ENCODE assay signal across 8 mouse cellular contexts in genomic region chr3:103967861-103968691, GRCm38 (mm10). TPM values are rescaled to one million over a fixed set of nuclear protein-coding genes. Genes with fewer than 3 reads are reported as not detected.
DNase-seq lines count a peak whose midpoint lies in the region; ATAC-seq and TF ChIP-seq lines count a peak whose summit lies in the region.

Gene Phtf1, plus strand, starts transcription at chr3:103968110.

- peak within 1 kb of the TSS; percentile 95 for H3K27ac ChIP-seq in heart, embryonic 12.5 days (ENCODE audit: poor library complexity, severe bottlenecking)
- H3K27ac ChIP-seq in kidney, postnatal 0 days, result peak within 1 kb of the TSS; percentile 94
- H3K27ac ChIP-seq in liver, embryonic 11.5 days (ENCODE audit: low read depth, low read length), result peak within 1 kb of the TSS; percentile 93
- peak within 1 kb of the TSS; percentile 94 for H3K27ac ChIP-seq in stomach, embryonic 14.5 days (ENCODE audit: low read length)

- TF ChIP-seq CTCF in kidney, postnatal 0 days (IDR thresholded peaks at IDR 0.05; ENCODE audit: low read depth), result no peak

- peak within 1 kb of the TSS; percentile 85 for H3K4me3 ChIP-seq in heart, embryonic 12.5 days
- peak within 1 kb of the TSS; percentile 79 for H3K4me3 ChIP-seq in kidney, postnatal 0 days (replicated peaks; ENCODE audit: low read depth, low read length)
- peak within 1 kb of the TSS; percentile 92 for H3K4me3 ChIP-seq in liver, embryonic 11.5 days (ENCODE audit: low read depth, low read length)
- peak within 1 kb of the TSS; percentile 68 for H3K4me3 ChIP-seq in stomach, embryonic 14.5 days (ENCODE audit: low read depth, low read length)

- ATAC-seq in erythroblast, adult 5-6 weeks (replicated peaks; ENCODE audit: low FRiP score, poor library complexity, severe bottlenecking), result peak; percentile 97
- ATAC-seq in heart, embryonic 12.5 days (ENCODE audit: insufficient number of reproducible peaks, low FRiP score), result peak; percentile 96
- peak; percentile 98 for ATAC-seq in kidney, postnatal 0 days (replicated peaks; ENCODE audit: low FRiP score, low read depth)
- peak; percentile 96 for ATAC-seq in liver, embryonic 11.5 days (replicated peaks; ENCODE audit: low FRiP score)
- peak; percentile 95 for ATAC-seq in stomach, embryonic 14.5 days (ENCODE audit: insufficient number of reproducible peaks, insufficient read depth, low FRiP score, low read depth)

- peaks cover 12% of the 10 kb centered on the region for H3K36me3 ChIP-seq in heart, embryonic 12.5 days
- 0 out of 2 replicates have a peak, but pooled peaks cover 3% of the 10 kb centered on the region for H3K36me3 ChIP-seq in kidney, postnatal 0 days (ENCODE audit: insufficient read depth, low read length)
- H3K36me3 ChIP-seq in liver, embryonic 11.5 days (ENCODE audit: control insufficient read depth, insufficient read depth, low read length), result peaks cover 4% of the 10 kb centered on the region; the same call in 1 of the 2 replicates
- H3K36me3 ChIP-seq in stomach, embryonic 14.5 days (ENCODE audit: control insufficient read depth, insufficient read depth, low read length), result peaks cover 12% of the 10 kb centered on the region

- no peaks in the 10 kb centered on the region for H3K9me3 ChIP-seq in heart, embryonic 12.5 days (replicated peaks)
- no peaks in the 10 kb centered on the region for H3K9me3 ChIP-seq in kidney, postnatal 0 days (replicated peaks; ENCODE audit: low read length)
- no peaks in the 10 kb centered on the region for H3K9me3 ChIP-seq in liver, embryonic 11.5 days (ENCODE audit: control insufficient read depth, low read length)
- H3K9me3 ChIP-seq in stomach, embryonic 14.5 days (ENCODE audit: control insufficient read depth, low read depth, low read length), result no peaks in the 10 kb centered on the region

- WGBS in heart, embryonic 12.5 days, result under 1% methylated on average over 70 of the region's 70 CpGs
- WGBS in kidney, postnatal 0 days, result under 1% methylated on average over 70 of the region's 70 CpGs
- WGBS in liver, embryonic 11.5 days, result under 1% methylated on average over 70 of the region's 70 CpGs
- WGBS in stomach, embryonic 14.5 days, result under 1% methylated on average over 57 of the region's 70 CpGs

- H3K4me1 ChIP-seq in heart, embryonic 12.5 days (replicated peaks), result peaks cover 9% of the 10 kb centered on the region
- H3K4me1 ChIP-seq in kidney, postnatal 0 days (replicated peaks; ENCODE audit: insufficient read depth, low read length), result peaks cover 8% of the 10 kb centered on the region; the same call in 1 of the 2 replicates
- peaks cover 8% of the 10 kb centered on the region; the same call in 1 of the 2 replicates for H3K4me1 ChIP-seq in liver, embryonic 11.5 days (replicated peaks; ENCODE audit: control insufficient read depth, insufficient read depth, low read length)
- H3K4me1 ChIP-seq in stomach, embryonic 14.5 days (ENCODE audit: control insufficient read depth, insufficient read depth, low read length), result 0 out of 2 replicates have a peak, but pooled peaks cover 2% of the 10 kb centered on the region

- peak within 1 kb of the TSS; percentile 83 for H3K4me2 ChIP-seq in heart, embryonic 12.5 days
- peak within 1 kb of the TSS; percentile 84 for H3K4me2 ChIP-seq in kidney, postnatal 0 days (ENCODE audit: low read length)
- peak within 1 kb of the TSS; percentile 92 for H3K4me2 ChIP-seq in liver, embryonic 11.5 days
- peak within 1 kb of the TSS; percentile 61 for H3K4me2 ChIP-seq in stomach, embryonic 14.5 days (replicated peaks; ENCODE audit: low read depth, low read length)

- no peaks in the 10 kb centered on the region for H3K27me3 ChIP-seq in heart, embryonic 12.5 days (replicated peaks)
- no peaks in the 10 kb centered on the region for H3K27me3 ChIP-seq in kidney, postnatal 0 days (ENCODE audit: insufficient read depth, low read length)
- no peaks in the 10 kb centered on the region for H3K27me3 ChIP-seq in liver, embryonic 11.5 days (replicated peaks; ENCODE audit: control insufficient read depth, insufficient read depth, low read length)
- no peaks in the 10 kb centered on the region for H3K27me3 ChIP-seq in stomach, embryonic 14.5 days (ENCODE audit: control insufficient read depth, insufficient read depth, low read length)

- peak; percentile 83 to 87 for DNase-seq in B cell, adult 2 months
- peak; percentile 92 for DNase-seq in brain, adult 2 months (ENCODE audit: low read depth, low spot score)
- DNase-seq in kidney, postnatal 0 days (ENCODE audit: low spot score), result peak; percentile 93
- peak; percentile 92 for DNase-seq in liver, embryonic 11.5 days (ENCODE audit: low spot score)
- DNase-seq in naive thymus-derived CD4-positive, alpha-beta T cell, adult 2 months (ENCODE audit: low read depth), result peak; percentile 81

- H3K9ac ChIP-seq in heart, embryonic 12.5 days, result peak within 1 kb of the TSS; percentile 92
- peak within 1 kb of the TSS; percentile 87 for H3K9ac ChIP-seq in kidney, postnatal 0 days (ENCODE audit: low read depth, low read length)
- H3K9ac ChIP-seq in liver, embryonic 11.5 days (ENCODE audit: low read depth, low read length), result peak within 1 kb of the TSS; percentile 93
- peak within 1 kb of the TSS; percentile 76 for H3K9ac ChIP-seq in stomach, embryonic 14.5 days (replicated peaks; ENCODE audit: low read depth, low read length)

RNA-seq across cellular contexts. Expression of gene Phtf1, which starts in this region (rescaled TPM):
- total RNA-seq in erythroblast, adult 5-6 weeks (2015; ENCODE audit: low replicate concordance), result 2.7 and 3.7 TPM in 2 replicates
- 5.6 and 21.0 TPM in 2 replicates for total RNA-seq in erythroblast, adult 5-6 weeks (2017; ENCODE audit: low replicate concordance)
- polyA plus RNA-seq in heart, embryonic 12.5 days (2016; fragmentation: Nextera tagmentation; extraction: Ambion mirVana), result 23.3 and 23.9 TPM in 2 replicates
- 21.8 TPM in 2 replicates for polyA plus RNA-seq in kidney, postnatal 0 days (2015; fragmentation: Nextera tagmentation; extraction: Ambion mirVana)
- polyA plus RNA-seq in liver, embryonic 11.5 days (2014; fragmentation: Nextera tagmentation; extraction: Ambion mirVana), result 19.7 and 20.8 TPM in 2 replicates
- 34.5 and 36.0 TPM in 2 replicates for polyA plus RNA-seq in stomach, embryonic 14.5 days (2014; fragmentation: Nextera tagmentation; extraction: Ambion mirVana)

Comparison
In these comparisons a context has a peak if more than half of its experiments do, and no peak if none do; other contexts are left out.
1. Peak in every context shown above with its lines: DNase-seq, ATAC-seq, H3K4me3 ChIP-seq and H3K27ac ChIP-seq.